Mouse (Mus musculus): ENCODE measurements around the gene Tmprss13. TPM values are rescaled to one million over a fixed set of nuclear protein-coding genes. Genes with fewer than 3 reads are reported as not detected.

Gene Tmprss13
- polyA plus RNA-seq, 1 experiment from 2014 or later, result 6.0 TPM

DNA sequence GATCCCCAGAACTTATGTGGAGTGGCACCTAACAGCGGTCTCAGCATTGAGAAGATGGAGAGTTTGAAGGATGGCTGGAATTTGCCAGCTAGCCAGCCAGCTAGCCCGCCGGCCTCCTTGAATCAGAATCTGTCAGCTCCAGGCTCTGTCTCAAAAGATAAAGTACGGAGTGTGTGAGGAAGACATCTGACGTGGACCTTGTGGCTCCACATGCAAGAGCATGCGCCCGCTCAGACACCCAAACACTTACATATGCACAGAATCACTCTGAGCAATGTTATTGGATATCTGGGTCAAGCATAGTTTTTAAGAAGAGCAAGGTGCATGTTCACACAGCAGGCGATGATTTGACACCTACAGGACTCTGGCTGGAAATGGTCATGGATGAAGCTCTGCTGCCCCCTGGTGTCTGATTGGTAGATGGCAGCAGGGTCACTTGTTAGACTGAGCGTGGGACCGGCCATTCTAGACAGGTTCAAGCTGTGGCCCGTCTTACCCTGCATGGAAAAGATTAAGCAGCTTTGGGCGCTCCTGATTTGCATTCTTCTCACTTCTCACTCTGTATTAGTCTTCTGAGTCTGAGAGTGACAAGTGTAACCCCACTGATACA lies 69.6 kb downstream of the Tmprss13 start:
- H3K4me2 ChIP-seq, result no peak overlapping the region
- WGBS, result 38% methylated on average over 12 of the region's 12 CpGs

DNA sequence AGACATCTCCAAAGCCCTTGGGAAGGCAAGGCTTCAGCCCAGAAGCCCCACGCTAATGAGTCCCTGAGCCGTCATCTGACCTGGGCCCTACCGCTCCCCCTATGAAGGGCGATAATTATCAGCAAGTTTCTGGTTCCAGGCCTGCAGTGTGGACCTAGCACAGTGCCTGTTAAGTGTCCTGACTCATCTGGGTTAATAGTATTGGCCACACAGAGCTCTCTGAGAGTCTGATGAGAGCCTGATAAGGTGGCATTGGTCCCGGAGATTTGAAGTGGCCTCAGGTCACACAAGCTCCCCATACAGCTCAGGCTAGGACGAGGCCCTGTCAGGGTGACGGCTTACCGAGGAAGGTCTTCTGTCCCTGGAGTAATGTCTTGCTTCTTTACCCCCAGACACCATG lies 70.7 kb downstream of the Tmprss13 start:
- Histone ChIP-seq H3K4me1 (no peaks in the 10 kb centered on the region), H3K9me3 (no peaks in the 10 kb centered on the region), H3K27ac (no peak overlapping the region), H3K27me3 (replicated peaks) (no peaks in the 10 kb centered on the region), H3K4me3 (replicated peaks) (no peak overlapping the region), H3K9ac (no peak overlapping the region), H3K4me2 (no peak overlapping the region), H3K36me3 (no peaks in the 10 kb centered on the region)
- no peak for ATAC-seq (ENCODE audit: insufficient read depth, low FRiP score, low read depth)
- 87% methylated on average over 8 of the region's 8 CpGs for WGBS

More for the DNA sequence above, 69.6 kb downstream of the Tmprss13 start:
- no peaks in the 10 kb centered on the region for H3K36me3 ChIP-seq
- no peak for ATAC-seq (ENCODE audit: insufficient read depth, low FRiP score, low read depth)
- no peaks in the 10 kb centered on the region for H3K27me3 ChIP-seq (replicated peaks)
- H3K4me3 ChIP-seq (replicated peaks), result no peak overlapping the region
- no peak overlapping the region for H3K9ac ChIP-seq
- no peaks in the 10 kb centered on the region for H3K4me1 ChIP-seq
- no peaks in the 10 kb centered on the region for H3K9me3 ChIP-seq
- no peak overlapping the region for H3K27ac ChIP-seq

DNA sequence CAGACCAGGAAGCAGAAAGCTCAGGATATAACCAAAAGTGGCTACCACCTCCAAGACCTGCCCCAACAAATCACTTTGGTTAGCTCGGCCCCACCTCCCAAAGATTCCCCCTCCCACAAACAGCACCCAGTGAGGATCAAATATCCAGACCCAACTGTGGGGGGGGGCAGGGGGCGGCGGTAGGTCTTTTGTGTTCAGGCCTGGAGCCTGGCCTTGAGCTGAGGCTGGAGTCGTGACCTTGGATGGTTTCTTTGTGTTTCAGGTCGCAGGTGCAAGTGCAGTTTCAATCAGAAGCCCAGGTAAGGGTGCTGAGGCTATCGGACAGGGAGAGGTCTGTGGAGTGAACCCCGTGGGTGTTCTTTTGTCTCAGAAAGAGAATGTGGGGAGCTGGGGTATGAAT lies 72.4 kb downstream of the Tmprss13 start:
- Histone ChIP-seq H3K9me3 (no peaks in the 10 kb centered on the region), H3K36me3 (no peaks in the 10 kb centered on the region), H3K27ac (no peak overlapping the region), H3K27me3 (replicated peaks) (no peaks in the 10 kb centered on the region), H3K4me1 (no peaks in the 10 kb centered on the region), H3K9ac (no peak overlapping the region), H3K4me2 (no peak overlapping the region), H3K4me3 (replicated peaks) (no peak overlapping the region)
- ATAC-seq (ENCODE audit: insufficient read depth, low FRiP score, low read depth), result no peak
- 64% methylated on average over 7 of the region's 7 CpGs for WGBS

DNA sequence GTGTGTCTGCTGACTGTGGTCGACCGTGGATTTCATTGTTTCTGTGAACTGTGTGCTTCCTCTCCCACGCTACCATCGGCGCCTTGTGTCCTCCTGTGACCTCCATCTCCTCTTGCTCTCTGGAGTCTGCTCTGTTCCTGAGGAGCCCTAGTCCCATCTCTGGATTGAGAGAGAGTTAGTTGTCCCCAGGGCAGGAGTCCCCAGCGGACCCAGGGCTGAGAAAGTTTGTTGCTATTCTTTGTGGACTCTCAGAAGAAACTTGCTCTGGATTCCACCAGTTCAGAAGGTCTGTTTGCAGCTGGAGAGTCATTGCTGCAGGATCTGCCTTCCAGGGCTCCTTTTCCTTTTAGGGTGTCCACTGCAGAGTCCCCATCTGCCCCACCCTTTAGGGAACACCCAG lies 76.3 kb downstream of the Tmprss13 start:
- no peaks in the 10 kb centered on the region for H3K36me3 ChIP-seq
- no peaks in the 10 kb centered on the region for H3K9me3 ChIP-seq
- H3K27ac ChIP-seq, result no peak overlapping the region
- no peak overlapping the region for H3K9ac ChIP-seq
- no peak overlapping the region for H3K4me3 ChIP-seq (replicated peaks)
- no peaks in the 10 kb centered on the region for H3K4me1 ChIP-seq
- WGBS, result 89% methylated on average over 6 of the region's 6 CpGs
- no peak for ATAC-seq (ENCODE audit: insufficient read depth, low FRiP score, low read depth)
- H3K27me3 ChIP-seq (replicated peaks), result no peaks in the 10 kb centered on the region
- H3K4me2 ChIP-seq, result no peak overlapping the region

DNA sequence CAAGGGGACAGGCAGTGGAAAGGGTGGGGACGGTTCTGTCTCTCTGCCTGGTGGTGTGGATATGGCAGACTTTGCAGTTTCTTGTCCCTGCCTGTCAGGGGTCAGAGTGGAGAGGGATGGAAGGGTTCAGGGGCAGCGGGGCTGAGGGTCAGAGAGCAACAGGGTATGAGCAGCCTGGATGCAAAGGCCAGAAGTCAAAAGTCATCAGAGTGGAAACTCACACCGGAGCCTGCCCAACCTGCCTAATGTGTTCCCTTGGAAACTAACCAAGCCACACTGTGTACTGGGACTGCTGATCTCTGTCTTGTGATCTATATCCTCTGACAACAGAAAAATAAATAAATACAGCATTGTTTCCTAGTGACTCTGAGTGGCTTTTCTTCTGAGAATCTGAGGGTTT lies 76.9 kb downstream of the Tmprss13 start:
- H3K9me3 ChIP-seq, result no peaks in the 10 kb centered on the region
- no peaks in the 10 kb centered on the region for H3K36me3 ChIP-seq
- H3K4me2 ChIP-seq, result no peak overlapping the region
- H3K4me3 ChIP-seq (replicated peaks), result no peak overlapping the region
- no peaks in the 10 kb centered on the region for H3K27me3 ChIP-seq (replicated peaks)
- no peak for ATAC-seq (ENCODE audit: insufficient read depth, low FRiP score, low read depth)
- no peak overlapping the region for H3K9ac ChIP-seq
- 50% methylated on average over 3 of the region's 3 CpGs for WGBS
- H3K27ac ChIP-seq, result no peak overlapping the region
- H3K4me1 ChIP-seq, result no peaks in the 10 kb centered on the region

Other genes with a start within 250 kb of the Tmprss13 start
- 24.3 and 25.6 TPM in 2 replicates for gene Jaml, start 239.9 kb upstream of the Tmprss13 start, polyA plus RNA-seq (2015; fragmentation: Nextera tagmentation; extraction: Ambion mirVana)
- gene Scn2b, start 201.3 kb upstream of the Tmprss13 start, polyA plus RNA-seq (2015; fragmentation: Nextera tagmentation; extraction: Ambion mirVana), result 3.9 and 4.2 TPM in 2 replicates
- 0.27 and 0.34 TPM in 2 replicates for gene Scn4b, start 180.7 kb upstream of the Tmprss13 start, polyA plus RNA-seq (2015; fragmentation: Nextera tagmentation; extraction: Ambion mirVana)
- gene BC049352, start 137.1 kb upstream of the Tmprss13 start, polyA plus RNA-seq (2015; fragmentation: Nextera tagmentation; extraction: Ambion mirVana), result 0.23 TPM in 1 of 2 replicates, not detected in the other
- 24.2 and 26.7 TPM in 2 replicates for gene Tmprss4, start 115.0 kb upstream of the Tmprss13 start, polyA plus RNA-seq (2015; fragmentation: Nextera tagmentation; extraction: Ambion mirVana)
- gene Il10ra, start 50.0 kb upstream of the Tmprss13 start, polyA plus RNA-seq (2015; fragmentation: Nextera tagmentation; extraction: Ambion mirVana), result 1.7 TPM in 2 replicates
- gene Fxyd6, start 51.1 kb downstream of the Tmprss13 start, polyA plus RNA-seq (2015; fragmentation: Nextera tagmentation; extraction: Ambion mirVana), result 63.8 and 69.3 TPM in 2 replicates
- gene Fxyd2, start 80.6 kb downstream of the Tmprss13 start, polyA plus RNA-seq (2015; fragmentation: Nextera tagmentation; extraction: Ambion mirVana), result 2.6 and 3.1 TPM in 2 replicates
- 0.23 and 0.26 TPM in 2 replicates for gene Dscaml1, start 107.5 kb downstream of the Tmprss13 start, polyA plus RNA-seq (2015; fragmentation: Nextera tagmentation; extraction: Ambion mirVana)